Mouse (Mus musculus): ENCODE measurements at regions not wholly inside any gene's neighbourhood (a gene's known extent, or its start where the extent isn't known, plus 50 kb on each side); places are given as distances from the start of the nearest gene placed in this dataset.

GRCm38 (mm10) chr6:81738466-81738865, 185.0 kb upstream of the Gcfc2 start:
- DNase-seq = peak; percentile 67

- DNase-seq = no peak
These were observed 173.8 kb upstream of the Gcfc2 start for GRCm38 (mm10) chr6:81749681-81750080.

- DNase-seq = peak; percentile 61
These were observed 171.8 kb upstream of the Gcfc2 start for GRCm38 (mm10) chr6:81751631-81752030.

- no peak for DNase-seq
These were observed 167.2 kb upstream of the Gcfc2 start for GRCm38 (mm10) chr6:81756242-81756641.

- no peak for DNase-seq
These were observed 164.6 kb upstream of the Gcfc2 start for GRCm38 (mm10) chr6:81758876-81759275.

GRCm38 (mm10) chr6:81760181-81760580, 163.3 kb upstream of the Gcfc2 start:
- peak; percentile 65 for DNase-seq

GRCm38 (mm10) chr6:81765831-81766230, 157.6 kb upstream of the Gcfc2 start:
- DNase-seq = peak; percentile 19

- no peak for DNase-seq
These were observed 156.7 kb upstream of the Gcfc2 start for GRCm38 (mm10) chr6:81766800-81767199.

GRCm38 (mm10) chr6:81768669-81769537, 154.6 kb upstream of the Gcfc2 start:
- peak; percentile 81 for DNase-seq

- no peak for DNase-seq
These were observed 153.2 kb upstream of the Gcfc2 start for GRCm38 (mm10) chr6:81770301-81770700.

- no peak for DNase-seq
These were observed 151.6 kb upstream of the Gcfc2 start for GRCm38 (mm10) chr6:81771862-81772261.

- no peak for DNase-seq
These were observed 141.3 kb upstream of the Gcfc2 start for GRCm38 (mm10) chr6:81782131-81782530.

- DNase-seq = peak; percentile 42
These were observed 140.5 kb upstream of the Gcfc2 start for GRCm38 (mm10) chr6:81782815-81783435.

GRCm38 (mm10) chr6:81795281-81795680, 128.2 kb upstream of the Gcfc2 start:
- DNase-seq = no peak

GRCm38 (mm10) chr6:81800822-81801221, 122.6 kb upstream of the Gcfc2 start:
- peak; percentile 54 for DNase-seq

- no peak for DNase-seq
These were observed 121.7 kb upstream of the Gcfc2 start for GRCm38 (mm10) chr6:81801804-81802203.

- no peak for DNase-seq
These were observed 117.5 kb upstream of the Gcfc2 start for GRCm38 (mm10) chr6:81805942-81806341.

- DNase-seq = no peak
These were observed 114.8 kb upstream of the Gcfc2 start for GRCm38 (mm10) chr6:81808712-81809111.

- DNase-seq = peak; percentile 91
These were observed 108.1 kb upstream of the Gcfc2 start for GRCm38 (mm10) chr6:81815248-81815961.

GRCm38 (mm10) chr6:81815962-81816338, 107.5 kb upstream of the Gcfc2 start:
- DNase-seq = no peak

- peak; percentile 74 for DNase-seq
These were observed 106.2 kb upstream of the Gcfc2 start for GRCm38 (mm10) chr6:81817050-81817827.

GRCm38 (mm10) chr6:81818573-81818972, 104.9 kb upstream of the Gcfc2 start:
- no peak for DNase-seq

- no peak for DNase-seq
These were observed 103.4 kb upstream of the Gcfc2 start for GRCm38 (mm10) chr6:81820078-81820477.
